Mouse (Mus musculus): ENCODE data around the gene Gfy. TPM values are rescaled to one million over a fixed set of nuclear protein-coding genes. Genes with fewer than 3 reads are reported as not detected.

Gene Gfy
- polyA plus RNA-seq, 1 experiment from 2014 or later = not detected

DNA sequence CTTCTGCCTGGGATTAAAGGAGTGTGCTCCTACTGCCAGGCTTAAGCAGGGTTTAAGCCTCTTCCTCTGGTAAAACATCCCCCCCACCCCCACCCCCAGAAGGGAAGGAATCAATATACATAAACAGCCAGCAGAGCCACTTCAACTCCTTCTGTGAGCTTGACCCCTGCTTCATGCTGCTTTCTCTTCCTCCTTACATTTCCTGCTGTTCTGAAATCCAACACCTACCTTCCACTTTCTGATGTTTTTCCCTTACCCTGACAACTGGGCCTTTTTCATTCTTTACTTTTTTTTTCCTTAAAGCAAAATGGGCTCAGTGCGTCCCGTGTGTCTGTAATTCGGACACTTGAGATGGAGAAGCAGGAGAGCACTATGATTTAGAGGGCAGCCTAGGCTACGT is 29.0 kb downstream of the Gfy start:
- 70% methylated on average over 4 of the region's 4 CpGs for WGBS

DNA sequence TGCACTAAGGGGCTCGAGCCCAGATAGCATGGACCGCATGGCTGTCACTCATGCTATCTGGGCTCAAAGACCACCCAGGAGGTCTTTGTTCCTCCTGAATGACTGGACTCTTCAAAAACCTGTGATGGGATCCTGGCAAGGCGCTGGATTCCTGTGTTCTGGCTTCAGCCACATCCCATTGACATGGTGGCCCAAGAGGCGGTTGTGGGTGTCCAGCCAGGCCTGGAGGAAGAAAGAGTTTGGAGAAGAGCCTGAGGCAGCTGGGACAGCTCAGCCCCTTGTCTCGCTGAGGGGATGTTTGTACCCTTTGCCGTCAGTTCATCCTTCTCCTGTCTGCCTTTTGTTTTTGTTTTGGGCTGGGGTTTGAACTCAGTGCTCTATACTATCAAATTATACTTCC is 29.8 kb downstream of the Gfy start:
- no peak overlapping the region for H3K27ac ChIP-seq (ENCODE audit: low read length)
- H3K9ac ChIP-seq (replicated peaks; ENCODE audit: low read depth, low read length) = no peak overlapping the region
- H3K4me1 ChIP-seq (replicated peaks; ENCODE audit: control insufficient read depth, insufficient read depth, low read length) = peaks cover 12% of the 10 kb centered on the region
- no peak for ATAC-seq
- 36% methylated on average over 6 of the region's 6 CpGs for WGBS
- H3K36me3 ChIP-seq (ENCODE audit: control insufficient read depth, insufficient read depth) = no peaks in the 10 kb centered on the region
- H3K9me3 ChIP-seq (ENCODE audit: control insufficient read depth, low read length) = no peaks in the 10 kb centered on the region
- no peaks in the 10 kb centered on the region for H3K27me3 ChIP-seq (replicated peaks; ENCODE audit: control insufficient read depth, insufficient read depth, low read length)
- no peak overlapping the region for H3K4me2 ChIP-seq (ENCODE audit: low read length)
- no peak overlapping the region for H3K4me3 ChIP-seq (replicated peaks; ENCODE audit: low read length)

More for the DNA sequence above, 29.0 kb downstream of the Gfy start:
- no peak overlapping the region for H3K4me2 ChIP-seq (ENCODE audit: low read length)
- no peaks in the 10 kb centered on the region for H3K9me3 ChIP-seq (ENCODE audit: control insufficient read depth, low read length)
- H3K4me1 ChIP-seq (replicated peaks; ENCODE audit: control insufficient read depth, insufficient read depth, low read length) = peaks cover 19% of the 10 kb centered on the region
- H3K27ac ChIP-seq (ENCODE audit: low read length) = no peak overlapping the region
- no peak overlapping the region for H3K9ac ChIP-seq (replicated peaks; ENCODE audit: low read depth, low read length)
- no peaks in the 10 kb centered on the region for H3K27me3 ChIP-seq (replicated peaks; ENCODE audit: control insufficient read depth, insufficient read depth, low read length)
- no peaks in the 10 kb centered on the region for H3K36me3 ChIP-seq (ENCODE audit: control insufficient read depth, insufficient read depth)
- no peak for ATAC-seq
- H3K4me3 ChIP-seq (replicated peaks; ENCODE audit: low read length) = no peak overlapping the region

DNA sequence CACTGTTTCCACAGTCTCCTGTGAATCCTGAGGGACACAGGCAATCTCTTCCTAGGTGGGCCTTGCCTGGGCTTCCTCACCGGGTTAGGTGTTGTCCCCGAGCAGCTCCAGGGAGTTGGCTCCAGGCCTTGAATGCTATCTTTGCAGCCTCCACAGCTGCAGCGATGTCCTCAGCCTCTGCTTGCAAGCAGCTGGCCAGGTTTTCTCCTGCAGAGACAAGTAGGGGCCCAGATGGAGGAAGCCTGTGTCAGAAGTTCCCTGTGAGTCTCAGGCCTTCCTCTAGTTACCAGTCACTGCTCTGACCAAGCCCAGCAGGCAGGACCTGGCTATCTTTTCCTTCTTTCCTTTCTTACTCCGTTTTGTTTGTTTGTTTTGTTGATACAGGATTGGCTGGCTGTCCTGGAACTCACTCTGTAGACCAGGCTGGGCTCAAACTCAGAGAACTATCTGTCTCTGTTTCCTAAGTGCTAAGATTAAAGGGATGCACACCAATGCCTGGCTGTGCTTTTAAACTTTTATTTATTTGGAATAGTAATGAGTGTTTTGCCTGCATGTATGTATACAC is 30.8 kb downstream of the Gfy start:
- Histone ChIP-seq H3K36me3 (ENCODE audit: control insufficient read depth, insufficient read depth) (no peaks in the 10 kb centered on the region), H3K27me3 (replicated peaks; ENCODE audit: control insufficient read depth, insufficient read depth, low read length) (no peaks in the 10 kb centered on the region), H3K9ac (replicated peaks; ENCODE audit: low read depth, low read length) (no peak overlapping the region), H3K9me3 (ENCODE audit: control insufficient read depth, low read length) (no peaks in the 10 kb centered on the region), H3K4me3 (replicated peaks; ENCODE audit: low read length) (no peak overlapping the region), H3K27ac (ENCODE audit: low read length) (no peak overlapping the region), H3K4me2 (ENCODE audit: low read length) (no peak overlapping the region), H3K4me1 (replicated peaks; ENCODE audit: control insufficient read depth, insufficient read depth, low read length) (peaks cover 11% of the 10 kb centered on the region)
- 79% methylated on average over 4 of the region's 4 CpGs for WGBS
- ATAC-seq = no peak

DNA sequence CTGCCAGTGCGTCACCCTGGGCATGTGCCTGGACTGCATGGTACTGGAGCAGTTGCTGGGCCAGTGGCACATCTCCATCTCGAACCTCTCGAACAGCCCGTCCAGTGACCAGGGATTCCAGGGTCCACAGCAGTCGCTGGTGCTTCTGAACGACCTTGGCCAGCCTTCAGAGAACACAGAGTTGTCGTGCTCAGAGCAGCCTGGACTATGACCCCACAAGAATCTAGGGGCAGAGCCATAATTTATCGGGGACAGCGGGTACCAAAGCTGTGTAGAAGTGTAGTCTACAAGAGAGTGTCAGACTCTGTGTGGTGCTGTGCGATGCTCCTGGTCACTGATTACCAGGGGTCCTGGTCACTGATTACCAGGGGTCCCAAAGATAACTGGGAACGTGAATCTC is 31.5 kb downstream of the Gfy start:
- 95% methylated on average over 11 of the region's 11 CpGs for WGBS
- ATAC-seq = no peak
- peaks cover 7% of the 10 kb centered on the region; the same call in 1 of the 2 replicates for H3K4me1 ChIP-seq (replicated peaks; ENCODE audit: control insufficient read depth, insufficient read depth, low read length)
- no peak overlapping the region for H3K4me3 ChIP-seq (replicated peaks; ENCODE audit: low read length)
- H3K4me2 ChIP-seq (ENCODE audit: low read length) = no peak overlapping the region
- H3K27me3 ChIP-seq (replicated peaks; ENCODE audit: control insufficient read depth, insufficient read depth, low read length) = no peaks in the 10 kb centered on the region
- H3K9ac ChIP-seq (replicated peaks; ENCODE audit: low read depth, low read length) = no peak overlapping the region
- no peaks in the 10 kb centered on the region for H3K36me3 ChIP-seq (ENCODE audit: control insufficient read depth, insufficient read depth)
- no peaks in the 10 kb centered on the region for H3K9me3 ChIP-seq (ENCODE audit: control insufficient read depth, low read length)
- H3K27ac ChIP-seq (ENCODE audit: low read length) = no peak overlapping the region

DNA sequence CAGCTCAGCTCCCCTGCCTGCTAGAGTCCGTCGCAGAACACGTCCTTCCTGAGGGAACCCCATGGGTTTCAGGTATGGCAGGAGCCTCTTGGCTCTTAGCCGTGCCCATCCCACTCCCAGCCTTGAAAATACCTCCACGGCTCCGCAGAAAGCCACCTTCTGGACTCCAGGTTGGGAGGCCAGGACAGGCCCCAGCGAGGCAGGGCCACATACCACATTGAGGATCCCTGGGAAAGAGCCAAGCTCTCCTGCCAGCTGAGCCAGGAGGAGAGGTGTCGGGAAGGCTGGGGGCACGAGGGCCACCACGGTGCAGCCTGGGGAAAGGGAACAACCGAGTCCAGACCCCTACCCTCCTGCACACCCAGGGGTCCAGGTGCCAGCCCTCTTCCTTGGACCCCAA is 32.1 kb downstream of the Gfy start:
- no peaks in the 10 kb centered on the region for H3K27me3 ChIP-seq (replicated peaks; ENCODE audit: control insufficient read depth, insufficient read depth, low read length)
- WGBS = 95% methylated on average over 11 of the region's 11 CpGs
- H3K9me3 ChIP-seq (ENCODE audit: control insufficient read depth, low read length) = no peaks in the 10 kb centered on the region
- no peaks in the 10 kb centered on the region for H3K36me3 ChIP-seq (ENCODE audit: control insufficient read depth, insufficient read depth)
- H3K4me3 ChIP-seq (replicated peaks; ENCODE audit: low read length) = no peak overlapping the region
- H3K4me1 ChIP-seq (replicated peaks; ENCODE audit: control insufficient read depth, insufficient read depth, low read length) = peaks cover 7% of the 10 kb centered on the region; the same call in 1 of the 2 replicates
- ATAC-seq = no peak
- H3K4me2 ChIP-seq (ENCODE audit: low read length) = no peak overlapping the region
- H3K9ac ChIP-seq (replicated peaks; ENCODE audit: low read depth, low read length) = no peak overlapping the region
- H3K27ac ChIP-seq (ENCODE audit: low read length) = no peak overlapping the region

DNA sequence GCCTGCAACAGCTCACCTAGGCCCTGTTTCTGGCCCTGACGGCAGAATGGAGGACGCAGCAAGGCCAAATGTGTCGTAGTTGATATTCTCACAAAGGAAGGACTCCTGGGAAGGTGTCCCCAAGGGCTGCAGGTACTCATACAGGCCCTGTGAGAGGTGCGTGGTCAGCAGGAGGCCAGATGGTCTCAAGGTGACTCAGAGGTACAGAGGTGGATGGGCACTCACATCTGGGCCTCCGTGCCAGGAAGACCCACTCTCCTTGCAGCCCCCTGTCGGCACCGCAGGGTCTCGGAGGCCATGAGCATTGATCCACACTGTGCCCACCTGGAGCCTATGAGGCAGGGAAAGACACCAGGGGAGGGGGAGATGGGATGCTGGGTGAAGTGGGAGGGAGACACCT is 33.9 kb downstream of the Gfy start:
- H3K4me2 ChIP-seq (ENCODE audit: low read length) = no peak overlapping the region
- H3K9ac ChIP-seq (replicated peaks; ENCODE audit: low read depth, low read length) = no peak overlapping the region
- H3K27me3 ChIP-seq (replicated peaks; ENCODE audit: control insufficient read depth, insufficient read depth, low read length) = no peaks in the 10 kb centered on the region
- no peak overlapping the region for H3K27ac ChIP-seq (ENCODE audit: low read length)
- H3K36me3 ChIP-seq (ENCODE audit: control insufficient read depth, insufficient read depth) = no peaks in the 10 kb centered on the region
- no peak overlapping the region for H3K4me3 ChIP-seq (replicated peaks; ENCODE audit: low read length)
- no peak for ATAC-seq
- 94% methylated on average over 8 of the region's 8 CpGs for WGBS
- H3K4me1 ChIP-seq (replicated peaks; ENCODE audit: control insufficient read depth, insufficient read depth, low read length) = no peaks in the 10 kb centered on the region
- no peaks in the 10 kb centered on the region for H3K9me3 ChIP-seq (ENCODE audit: control insufficient read depth, low read length)

DNA sequence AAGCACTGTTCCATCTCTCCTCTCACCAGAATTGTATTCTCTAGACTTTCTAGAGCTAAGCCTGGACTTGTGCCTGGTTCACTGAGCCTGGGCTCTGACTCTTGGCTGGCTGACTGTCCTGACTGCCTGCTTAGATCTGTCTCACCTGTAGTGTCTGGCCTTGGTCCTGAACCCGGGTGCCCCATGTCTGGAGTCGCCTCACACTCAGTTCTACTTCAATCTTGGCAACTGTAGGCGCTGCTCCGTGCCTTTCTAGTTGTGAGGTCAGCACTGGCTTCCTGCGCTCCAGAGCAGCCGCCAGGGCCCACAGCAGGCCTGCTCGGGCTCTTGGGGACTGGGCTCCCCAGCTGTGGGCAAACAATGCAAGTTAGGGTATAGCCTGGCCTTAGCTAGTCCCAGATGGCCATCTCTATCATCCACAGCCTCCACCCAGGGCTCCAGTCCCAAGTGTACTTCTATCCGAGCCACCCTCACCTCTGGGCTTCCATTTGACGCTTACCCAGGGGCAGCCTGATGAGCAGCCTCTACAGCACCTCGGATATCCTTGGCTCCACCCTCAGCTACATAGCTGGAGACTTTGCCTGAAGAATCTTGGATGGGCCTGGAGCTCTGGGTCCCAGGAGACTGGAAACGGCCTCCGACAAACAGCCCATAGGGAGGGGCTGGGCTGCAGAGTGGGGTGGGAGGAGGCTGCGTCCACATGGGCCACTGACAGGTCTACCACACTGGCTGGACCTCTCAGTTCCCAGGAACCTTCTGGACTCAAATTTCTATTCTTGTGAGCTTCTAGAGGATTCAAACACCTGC is 34.8 kb downstream of the Gfy start:
- Histone ChIP-seq H3K4me1 (replicated peaks; ENCODE audit: control insufficient read depth, insufficient read depth, low read length) (no peaks in the 10 kb centered on the region), H3K4me2 (ENCODE audit: low read length) (no peak overlapping the region), H3K9ac (replicated peaks; ENCODE audit: low read depth, low read length) (no peak overlapping the region; the same call in 1 of the 2 replicates), H3K36me3 (ENCODE audit: control insufficient read depth, insufficient read depth) (no peaks in the 10 kb centered on the region), H3K27ac (ENCODE audit: low read length) (no peak overlapping the region), H3K27me3 (replicated peaks; ENCODE audit: control insufficient read depth, insufficient read depth, low read length) (no peaks in the 10 kb centered on the region), H3K4me3 (replicated peaks; ENCODE audit: low read length) (no peak overlapping the region), H3K9me3 (ENCODE audit: control insufficient read depth, low read length) (no peaks in the 10 kb centered on the region)
- no peak for ATAC-seq
- WGBS = 89% methylated on average over 13 of the region's 13 CpGs

DNA sequence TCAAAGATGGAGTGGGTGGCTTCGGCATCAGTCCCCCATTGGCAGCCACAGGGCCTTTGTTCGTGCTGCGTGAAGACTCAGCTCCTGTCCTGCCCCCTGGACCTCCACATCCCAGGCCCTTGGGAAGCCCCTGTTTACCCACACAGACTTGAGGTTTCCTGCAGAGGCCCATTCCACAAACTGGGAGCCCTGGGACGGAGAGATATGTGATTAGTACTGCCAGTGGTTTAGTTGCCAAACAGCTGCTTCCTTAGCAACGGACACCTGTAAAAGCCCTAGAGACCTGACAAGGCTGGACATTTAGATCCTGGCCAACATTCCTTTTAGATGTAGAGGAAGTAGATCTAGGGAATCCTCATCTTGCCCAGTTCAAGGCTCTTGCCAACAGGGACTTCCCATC is 37.5 kb downstream of the Gfy start:
- no peaks in the 10 kb centered on the region for H3K4me1 ChIP-seq (replicated peaks; ENCODE audit: control insufficient read depth, insufficient read depth, low read length)
- H3K4me2 ChIP-seq (ENCODE audit: low read length) = no peak overlapping the region
- H3K4me3 ChIP-seq (replicated peaks; ENCODE audit: low read length) = no peak overlapping the region
- H3K9me3 ChIP-seq (ENCODE audit: control insufficient read depth, low read length) = no peaks in the 10 kb centered on the region
- 94% methylated on average over 5 of the region's 5 CpGs for WGBS
- ATAC-seq = no peak
- H3K9ac ChIP-seq (replicated peaks; ENCODE audit: low read depth, low read length) = no peak overlapping the region
- no peaks in the 10 kb centered on the region for H3K36me3 ChIP-seq (ENCODE audit: control insufficient read depth, insufficient read depth)
- H3K27ac ChIP-seq (ENCODE audit: low read length) = no peak overlapping the region
- H3K27me3 ChIP-seq (replicated peaks; ENCODE audit: control insufficient read depth, insufficient read depth, low read length) = no peaks in the 10 kb centered on the region

DNA sequence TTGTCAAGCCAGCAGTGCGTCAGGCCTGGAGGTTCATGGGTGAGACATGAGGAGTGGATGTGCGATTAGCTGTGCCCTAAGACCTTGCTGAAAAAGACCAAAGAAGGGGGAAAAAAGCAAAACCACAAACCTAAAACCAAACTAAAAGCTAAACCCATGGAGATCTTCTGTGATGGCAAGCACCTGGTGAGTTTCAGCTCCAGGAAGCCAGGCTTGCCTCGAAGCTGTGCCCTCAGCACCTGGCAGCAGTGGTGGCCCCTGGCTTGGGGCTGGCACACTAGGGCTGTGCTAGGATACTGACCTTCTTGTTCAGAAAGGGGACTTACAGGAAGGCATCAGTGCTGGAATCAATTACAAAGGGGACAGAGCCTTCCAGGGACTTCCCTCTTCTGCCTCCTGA is 38.0 kb downstream of the Gfy start:
- no peak overlapping the region for H3K4me2 ChIP-seq (ENCODE audit: low read length)
- no peak overlapping the region for H3K9ac ChIP-seq (replicated peaks; ENCODE audit: low read depth, low read length)
- WGBS = 98% methylated on average over 3 of the region's 3 CpGs
- peaks cover 3% of the 10 kb centered on the region for H3K4me1 ChIP-seq (replicated peaks; ENCODE audit: control insufficient read depth, insufficient read depth, low read length)
- no peak overlapping the region for H3K27ac ChIP-seq (ENCODE audit: low read length)
- no peak overlapping the region for H3K4me3 ChIP-seq (replicated peaks; ENCODE audit: low read length)
- H3K36me3 ChIP-seq (ENCODE audit: control insufficient read depth, insufficient read depth) = no peaks in the 10 kb centered on the region
- ATAC-seq = no peak
- no peaks in the 10 kb centered on the region for H3K27me3 ChIP-seq (replicated peaks; ENCODE audit: control insufficient read depth, insufficient read depth, low read length)
- no peaks in the 10 kb centered on the region for H3K9me3 ChIP-seq (ENCODE audit: control insufficient read depth, low read length)

Measured in forebrain, embryonic 16.5 days (tissue).